Mouse (Mus musculus) hindbrain, embryonic 11.5 days (tissue): Measurements from ENCODE around the gene Mtcl1. TPM values are rescaled to one million over a fixed set of nuclear protein-coding genes. Genes with fewer than 3 reads are reported as not detected.

Experiments
- ATAC-seq: fragments of 200-750 bp; cut with Nextera tagmentation; 2 replicates; pipeline ENCODE4 v1.8.0; 2017; ENCODE audit warnings: mild to moderate bottlenecking, moderate TSS enrichment, moderate library complexity; ENCODE audit not compliant: low FRiP score
- DNase-seq: peaks from one replicate; pipeline ENCODE4 v3.0.0-alpha.2; 2015; ENCODE audit warnings: low spot score
- H3K27ac ChIP-seq: fragments of 300-500 bp; sonication (generic); 2 replicates; pipeline ENCODE4 v1.5.1; 2014; ENCODE audit warnings: mild to moderate bottlenecking, low read depth, low read length
- H3K27me3 ChIP-seq: fragments of 300-500 bp; sonication (generic); 2 replicates; pipeline ENCODE4 v1.6.1; 2014; ENCODE audit warnings: mild to moderate bottlenecking, low read length, moderate library complexity, mixed read lengths; ENCODE audit not compliant: control insufficient read depth, insufficient read depth
- H3K36me3 ChIP-seq: fragments of 300-500 bp; sonication (generic); 2 replicates; pipeline ENCODE4 v1.6.1; 2014; ENCODE audit warnings: mild to moderate bottlenecking, low read length, moderate library complexity, mixed read lengths; ENCODE audit not compliant: control insufficient read depth, insufficient read depth
- H3K4me1 ChIP-seq: fragments of 300-500 bp; sonication (generic); replicated peaks from 2 replicates; pipeline ENCODE4 v1.6.1; 2014; ENCODE audit warnings: low read length, mixed read lengths; ENCODE audit not compliant: control insufficient read depth, insufficient read depth
- H3K4me2 ChIP-seq: fragments of 300-500 bp; sonication (generic); replicated peaks from 2 replicates; pipeline ENCODE4 v1.6.1; 2014; ENCODE audit warnings: mild to moderate bottlenecking, low read depth, low read length
- H3K4me3 ChIP-seq: fragments of 300-500 bp; sonication (generic); 2 replicates; pipeline ENCODE4 v1.5.1; 2014; ENCODE audit warnings: low read depth, low read length
- H3K9ac ChIP-seq: fragments of 300-500 bp; sonication (generic); 2 replicates; pipeline ENCODE4 v1.6.1; 2014; ENCODE audit warnings: low read depth, low read length
- H3K9me3 ChIP-seq: fragments of 300-500 bp; sonication (generic); 2 replicates; pipeline ENCODE4 v1.6.1; 2016; ENCODE audit warnings: low read length; ENCODE audit not compliant: control insufficient read depth
- WGBS: fragments of 180-500 bp; shearing (Covaris S2); extraction: QIAGEN DNeasy Blood & Tissue Kit; methylation state at CpG from one replicate; pipeline ENCODE4 v1.1.7; 2014; 5-methylcytosine and 5-hydroxymethylcytosine counted together
- polyA plus RNA-seq: library from polyadenylated mRNA; unstranded; fragments of >200 nt; fragmentation: Nextera tagmentation; extraction: Ambion mirVana; gene quantifications from 2 replicates; pipeline ENCODE4 v1.2.1, GENCODE M21; 2014

Mtcl1 gene
- polyA plus RNA-seq, 1 experiment from 2014 or later, result 59.8 TPM

- ATAC-seq (no peak), DNase-seq (no peak)
- Histone ChIP-seq H3K27me3 (no peaks in the 10 kb centered on the region), H3K9ac (no peak overlapping the region), H3K9me3 (no peaks in the 10 kb centered on the region), H3K36me3 (no peaks in the 10 kb centered on the region; the same call in 1 of the 2 replicates), H3K27ac (no peak overlapping the region), H3K4me2 (no peak overlapping the region), H3K4me3 (no peak overlapping the region), H3K4me1 (no peaks in the 10 kb centered on the region)
- WGBS, result 86% methylated on average over 4 of the region's 4 CpGs
These were observed 61.2 kb downstream of the Mtcl1 start for GRCm38 (mm10) chr17:66388307-66388706.

DNA sequence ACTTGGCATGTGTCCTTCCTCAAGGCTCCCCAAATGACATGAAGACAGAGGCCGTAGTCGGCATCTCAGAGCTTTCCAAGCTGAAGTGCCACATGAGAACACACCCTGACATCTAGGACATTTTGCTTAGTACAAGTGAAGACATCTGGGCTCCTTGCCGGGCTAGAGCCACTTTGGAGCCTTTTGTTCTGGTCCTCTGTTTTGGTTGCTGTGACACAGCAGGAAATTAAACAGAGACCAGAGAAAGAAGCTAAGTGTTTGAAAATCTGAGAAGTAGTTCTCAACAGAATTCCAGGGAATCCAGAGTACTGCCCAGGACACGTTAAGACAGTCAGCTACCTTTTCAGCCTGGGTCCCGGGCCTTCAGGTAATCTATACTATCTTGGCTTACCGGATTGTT, 68.2 kb downstream of the Mtcl1 start:
- H3K9ac ChIP-seq, result no peak overlapping the region
- no peaks in the 10 kb centered on the region for H3K9me3 ChIP-seq
- H3K27me3 ChIP-seq, result no peaks in the 10 kb centered on the region
- 69% methylated on average over 6 of the region's 6 CpGs for WGBS
- no peak overlapping the region for H3K27ac ChIP-seq
- H3K4me1 ChIP-seq, result no peaks in the 10 kb centered on the region
- no peak overlapping the region for H3K4me2 ChIP-seq
- DNase-seq (no peak), ATAC-seq (no peak)
- peaks cover 6% of the 10 kb centered on the region for H3K36me3 ChIP-seq
- H3K4me3 ChIP-seq, result no peak overlapping the region

- no peak for DNase-seq
- no peaks in the 10 kb centered on the region for H3K9me3 ChIP-seq
- ATAC-seq, result no peak
- no peak overlapping the region for H3K9ac ChIP-seq
- no peak overlapping the region for H3K4me3 ChIP-seq
- no peaks in the 10 kb centered on the region for H3K4me1 ChIP-seq
- 94% methylated on average over 22 of the region's 22 CpGs for WGBS
- no peak overlapping the region for H3K4me2 ChIP-seq
- H3K36me3 ChIP-seq, result peaks cover 6% of the 10 kb centered on the region
- no peak overlapping the region for H3K27ac ChIP-seq
- H3K27me3 ChIP-seq, result no peaks in the 10 kb centered on the region
These were observed 69.4 kb downstream of the Mtcl1 start for GRCm38 (mm10) chr17:66379900-66380857.

GRCm38 (mm10) chr17:66379308-66379707, 70.2 kb downstream of the Mtcl1 start:
- Histone ChIP-seq H3K27me3 (no peaks in the 10 kb centered on the region), H3K4me2 (no peak overlapping the region), H3K9me3 (no peaks in the 10 kb centered on the region), H3K4me3 (no peak overlapping the region), H3K9ac (no peak overlapping the region), H3K27ac (no peak overlapping the region), H3K4me1 (no peaks in the 10 kb centered on the region), H3K36me3 (peaks cover 8% of the 10 kb centered on the region)
- ATAC-seq (no peak), DNase-seq (no peak)
- WGBS, result 95% methylated on average over 24 of the region's 24 CpGs

DNA sequence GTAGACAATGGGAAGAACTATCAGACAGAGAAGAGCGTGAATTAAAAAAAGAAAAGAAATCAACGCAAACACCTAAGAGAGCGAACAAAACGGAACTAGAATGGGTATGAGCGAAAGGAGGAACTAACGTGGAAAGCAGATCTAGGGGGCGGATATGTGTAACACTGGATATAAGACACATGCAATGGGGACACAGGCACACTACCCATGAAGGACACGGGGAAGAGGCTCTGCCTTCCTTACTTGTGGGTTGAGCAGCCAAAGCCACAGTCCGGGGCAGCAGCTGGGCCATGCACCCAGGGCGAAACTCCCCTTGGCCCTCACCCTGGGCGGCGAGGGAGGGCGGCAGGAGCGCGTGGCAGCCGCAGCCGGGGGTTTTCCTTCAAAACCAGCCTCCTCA, 71.4 kb downstream of the Mtcl1 start:
- Histone ChIP-seq H3K9me3 (no peaks in the 10 kb centered on the region), H3K27me3 (no peaks in the 10 kb centered on the region), H3K27ac (no peak overlapping the region), H3K4me1 (no peaks in the 10 kb centered on the region), H3K36me3 (peaks cover 8% of the 10 kb centered on the region), H3K9ac (no peak overlapping the region), H3K4me2 (no peak overlapping the region), H3K4me3 (no peak overlapping the region)
- WGBS, result 92% methylated on average over 17 of the region's 17 CpGs
- DNase-seq (no peak), ATAC-seq (no peak)

DNA sequence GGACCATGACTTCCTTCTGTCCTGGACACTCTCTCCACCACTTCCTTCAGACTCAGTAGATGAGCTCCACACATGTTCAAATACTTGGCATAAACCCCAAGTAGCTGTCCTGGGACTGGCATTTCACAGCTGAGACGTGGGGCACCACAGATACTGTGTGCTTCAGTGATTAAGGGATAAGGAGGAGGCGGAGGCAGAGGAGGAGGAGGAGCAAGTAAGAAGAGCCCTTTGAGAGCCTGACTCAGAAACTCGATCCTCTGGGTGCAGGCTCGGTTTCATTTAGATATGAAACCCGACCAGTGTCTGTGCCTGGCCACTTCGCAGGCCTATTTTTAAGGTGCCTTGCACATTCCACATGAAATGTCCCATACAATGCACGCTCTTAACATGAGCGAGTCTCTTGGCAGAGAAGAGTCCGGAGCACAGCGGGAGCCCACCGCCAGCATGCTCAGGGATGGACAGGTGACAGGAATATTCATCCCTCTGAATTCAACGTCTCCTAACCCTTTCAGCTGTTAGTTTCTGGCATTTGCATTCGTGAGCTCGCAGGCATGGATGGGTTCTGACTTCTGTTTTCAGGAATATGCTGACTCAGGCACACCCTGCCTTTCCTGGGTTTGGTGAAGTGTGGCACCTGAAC, 74.8 kb downstream of the Mtcl1 start:
- Histone ChIP-seq H3K4me1 (no peaks in the 10 kb centered on the region), H3K4me3 (no peak overlapping the region), H3K27ac (no peak overlapping the region), H3K36me3 (peaks cover 6% of the 10 kb centered on the region), H3K27me3 (no peaks in the 10 kb centered on the region), H3K9me3 (no peaks in the 10 kb centered on the region), H3K9ac (no peak overlapping the region), H3K4me2 (no peak overlapping the region)
- ATAC-seq (no peak), DNase-seq (no peak)
- WGBS, result 70% methylated on average over 14 of the region's 14 CpGs

DNA sequence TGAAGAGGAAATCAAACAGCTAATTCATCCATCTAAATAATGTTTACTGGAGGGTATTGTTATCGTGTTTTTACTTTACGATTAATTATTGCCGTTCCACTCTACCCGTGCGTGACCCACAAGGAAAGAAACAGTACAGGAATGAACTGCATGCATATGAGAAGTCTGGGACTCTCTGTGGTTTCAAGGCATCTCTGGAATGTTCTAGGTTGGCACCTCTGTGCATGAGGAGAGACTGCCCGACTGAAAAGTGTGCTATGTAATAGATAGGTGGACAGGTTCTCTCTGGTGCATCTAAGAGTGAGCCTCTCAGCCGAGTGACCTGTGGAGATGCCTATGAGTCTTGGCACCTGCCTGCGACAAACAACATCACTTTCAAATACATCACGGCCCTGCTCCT, 78.7 kb downstream of the Mtcl1 start:
- ATAC-seq, result no peak
- peaks cover 2% of the 10 kb centered on the region; the same call in 1 of the 2 replicates for H3K36me3 ChIP-seq
- no peak overlapping the region for H3K27ac ChIP-seq
- no peak overlapping the region for H3K4me3 ChIP-seq
- DNase-seq, result no peak
- H3K4me1 ChIP-seq, result no peaks in the 10 kb centered on the region
- H3K9ac ChIP-seq, result no peak overlapping the region
- no peaks in the 10 kb centered on the region for H3K27me3 ChIP-seq
- no peak overlapping the region for H3K4me2 ChIP-seq
- no peaks in the 10 kb centered on the region for H3K9me3 ChIP-seq
- 93% methylated on average over 9 of the region's 9 CpGs for WGBS

DNA sequence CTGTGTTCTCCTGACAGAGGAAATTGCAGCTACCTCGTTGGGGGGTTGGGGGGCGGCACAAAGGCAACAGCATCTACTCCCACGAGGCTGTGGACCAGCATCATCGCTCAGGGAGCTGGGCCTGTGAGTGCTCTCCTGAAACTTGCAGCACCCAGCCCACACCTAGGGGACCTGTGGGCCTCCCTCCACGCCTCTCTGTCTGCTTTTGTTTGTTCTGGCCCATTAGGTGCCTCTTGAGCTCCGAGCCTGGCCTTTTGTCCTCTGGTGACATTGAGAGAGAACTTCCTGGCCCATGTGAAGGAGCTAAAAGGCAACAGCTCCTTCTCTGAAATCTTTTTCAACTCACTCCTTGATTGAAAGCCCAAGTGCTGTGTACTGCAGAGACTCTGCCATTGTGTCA, 79.8 kb downstream of the Mtcl1 start:
- Histone ChIP-seq H3K4me2 (no peak overlapping the region), H3K4me1 (no peaks in the 10 kb centered on the region), H3K27ac (no peak overlapping the region), H3K36me3 (peaks cover 6% of the 10 kb centered on the region), H3K27me3 (no peaks in the 10 kb centered on the region), H3K9me3 (no peaks in the 10 kb centered on the region), H3K4me3 (no peak overlapping the region), H3K9ac (no peak overlapping the region)
- WGBS, result 72% methylated on average over 6 of the region's 6 CpGs
- no peak for DNase-seq
- ATAC-seq, result no peak

GRCm38 (mm10) chr17:66368127-66368526, 81.4 kb downstream of the Mtcl1 start:
- H3K4me2 ChIP-seq, result no peak overlapping the region
- no peak for DNase-seq
- WGBS, result 86% methylated on average over 11 of the region's 11 CpGs
- ATAC-seq, result no peak
- no peak overlapping the region for H3K4me3 ChIP-seq
- H3K9me3 ChIP-seq, result no peaks in the 10 kb centered on the region
- peaks cover 4% of the 10 kb centered on the region for H3K36me3 ChIP-seq
- no peak overlapping the region for H3K9ac ChIP-seq
- H3K27ac ChIP-seq, result no peak overlapping the region
- H3K27me3 ChIP-seq, result no peaks in the 10 kb centered on the region
- no peaks in the 10 kb centered on the region for H3K4me1 ChIP-seq
